Mouse (Mus musculus) v-Abl transformed pro-B cells (cell line): ENCODE measurements at regions not wholly inside any gene's neighbourhood (a gene's known extent, or its start where the extent isn't known, plus 50 kb on each side); places are given as distances from the start of the nearest gene placed in this dataset.

Experiments
- in situ Hi-C, 2 experiments: fragments of 400-800 bp; cut with MboI; formaldehyde crosslinking; loops; one replicate each; pipeline ENCODE4 v1.15.1; 2025; ENCODE audit not compliant: unreplicated experiment in 2 of 2

- in situ Hi-C loops: no loop called here
Measured at GRCm38 (mm10) chr10:83958397-83958796, 235.7 kb downstream of the 1500009L16Rik start.

- in situ Hi-C loops: no loop called here
Measured at GRCm38 (mm10) chr10:83958826-83959225, 236.2 kb downstream of the 1500009L16Rik start.

GRCm38 (mm10) chr10:83963232-83963760, 240.6 kb downstream of the 1500009L16Rik start:
- in situ Hi-C loops: no loop called here

- in situ Hi-C loops: no loop called here
Measured at GRCm38 (mm10) chr10:83963779-83964643, 241.3 kb downstream of the 1500009L16Rik start.

- in situ Hi-C loops: no loop called here
Measured at GRCm38 (mm10) chr10:83964838-83965237, 242.2 kb downstream of the 1500009L16Rik start.

- in situ Hi-C loops: no loop called here
Measured at GRCm38 (mm10) chr10:83970501-83970900, 247.8 kb downstream of the 1500009L16Rik start.

- in situ Hi-C loops: no loop called here
Measured at GRCm38 (mm10) chr10:83974548-83974947, 251.9 kb downstream of the 1500009L16Rik start.

GRCm38 (mm10) chr10:83976548-83976947, 253.9 kb downstream of the 1500009L16Rik start:
- in situ Hi-C loops: no loop called here

- in situ Hi-C loops: no loop called here
Measured at GRCm38 (mm10) chr10:83979930-83980329, 257.3 kb downstream of the 1500009L16Rik start.

- in situ Hi-C loops: no loop called here
Measured at GRCm38 (mm10) chr10:83984697-83985415, 262.2 kb downstream of the 1500009L16Rik start.

- in situ Hi-C loops: no loop called here
Measured at GRCm38 (mm10) chr10:83992577-83993305, 270.1 kb downstream of the 1500009L16Rik start.

- in situ Hi-C loops: no loop called here
Measured at GRCm38 (mm10) chr10:83995026-83995600, 272.4 kb downstream of the 1500009L16Rik start.

- in situ Hi-C loops: no loop called here
Measured at GRCm38 (mm10) chr10:83995913-83996312, 273.2 kb downstream of the 1500009L16Rik start.

GRCm38 (mm10) chr10:83996489-83996888, 273.8 kb downstream of the 1500009L16Rik start:
- in situ Hi-C loops: no loop called here

- in situ Hi-C loops: no loop called here
Measured at GRCm38 (mm10) chr10:84000436-84001208, 278.0 kb downstream of the 1500009L16Rik start.

GRCm38 (mm10) chr10:84002744-84003143, 280.1 kb downstream of the 1500009L16Rik start:
- in situ Hi-C loops: no loop called here

GRCm38 (mm10) chr10:84003601-84004149, 281.0 kb downstream of the 1500009L16Rik start:
- in situ Hi-C loops: no loop called here

GRCm38 (mm10) chr10:84008923-84009322, 286.3 kb downstream of the 1500009L16Rik start:
- in situ Hi-C loops: no loop called here

GRCm38 (mm10) chr10:84019381-84019780, 296.7 kb downstream of the 1500009L16Rik start:
- in situ Hi-C loops: loop anchor here in 1 of 2 experiments (10.0 kb wide), 1 partner anchor 195 kb away; no protein-coding TSS in a partner anchor
